Mouse (Mus musculus) CD4-positive, CD25-positive, alpha-beta regulatory T cell, adult 2 months (primary cell): ENCODE measurements around the gene Rsph10b.

ENCODE experiments used
- DNase-seq: peaks from one replicate; pipeline ENCODE4 v3.0.0-alpha.2; 2012; ENCODE audit warnings: low read depth, low spot score

Rsph10b gene

GRCm38 (mm10) chr5:143993260-143993659 lies 60.4 kb downstream of the Rsph10b start:
- no peak for DNase-seq

GRCm38 (mm10) chr5:143993849-143994248 lies 61.0 kb downstream of the Rsph10b start:
- no peak for DNase-seq

GRCm38 (mm10) chr5:143994632-143995365 lies 62.0 kb downstream of the Rsph10b start:
- DNase-seq, result no peak

- DNase-seq, result no peak
Observed at GRCm38 (mm10) chr5:143999409-143999808, 66.6 kb downstream of the Rsph10b start.

- no peak for DNase-seq
Observed at GRCm38 (mm10) chr5:144002461-144003192, 69.8 kb downstream of the Rsph10b start.

GRCm38 (mm10) chr5:144013366-144014134 lies 80.7 kb downstream of the Rsph10b start:
- peak; percentile 9 for DNase-seq

- DNase-seq, result peak; percentile 86
Observed at GRCm38 (mm10) chr5:144014551-144015311, 81.9 kb downstream of the Rsph10b start, which contains the start of gene Ccz1. Gene Ccz1, minus strand, starts transcription at chr5:144014877.

- no peak for DNase-seq
Observed at GRCm38 (mm10) chr5:144015312-144015650, 82.4 kb downstream of the Rsph10b start.

- DNase-seq, result no peak
Observed at GRCm38 (mm10) chr5:144015845-144016244, 83.0 kb downstream of the Rsph10b start.

- no peak for DNase-seq
Observed at GRCm38 (mm10) chr5:144026620-144027263, 93.9 kb downstream of the Rsph10b start, which contains the start of gene Ocm. Gene Ocm, minus strand, starts transcription at chr5:144026670.

- no peak for DNase-seq
Observed at GRCm38 (mm10) chr5:144032491-144032890, 99.7 kb downstream of the Rsph10b start.

GRCm38 (mm10) chr5:144034567-144034966 lies 101.7 kb downstream of the Rsph10b start:
- no peak for DNase-seq
